Mouse (Mus musculus): ENCODE measurements around the gene Grik5. TPM values are rescaled to one million over a fixed set of nuclear protein-coding genes. Genes with fewer than 3 reads are reported as not detected.
"Not testable (repeated sequence)": the region's sequence is repeated elsewhere in the genome, so short reads cannot be mapped to it uniquely, and the experiment has no call there.

The Grik5 gene
- polyA plus RNA-seq, 1 experiment, result 31.5 TPM

DNA sequence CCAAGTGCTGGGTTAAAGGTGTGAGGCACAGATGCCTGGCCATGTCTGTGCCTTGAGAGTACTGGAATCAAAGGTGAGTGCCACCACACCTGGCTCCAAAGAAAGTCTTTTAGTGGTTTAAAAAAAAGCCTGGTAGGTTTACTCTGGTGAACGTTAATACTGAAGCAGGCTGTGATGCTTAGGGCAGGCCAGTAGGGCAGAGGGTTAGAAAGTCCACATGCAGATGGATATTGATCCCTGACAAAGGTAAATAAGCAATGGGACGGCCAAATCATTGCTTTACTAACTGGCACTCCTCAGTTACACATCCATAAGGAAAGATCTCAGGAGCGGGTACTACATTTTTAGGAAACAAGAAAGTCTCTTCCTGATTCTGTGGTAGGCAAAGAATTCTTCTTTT is 19.6 kb downstream of the Grik5 start:
- no peak overlapping the region for H3K9ac ChIP-seq (ENCODE audit: low read depth, poor library complexity, severe bottlenecking)

DNA sequence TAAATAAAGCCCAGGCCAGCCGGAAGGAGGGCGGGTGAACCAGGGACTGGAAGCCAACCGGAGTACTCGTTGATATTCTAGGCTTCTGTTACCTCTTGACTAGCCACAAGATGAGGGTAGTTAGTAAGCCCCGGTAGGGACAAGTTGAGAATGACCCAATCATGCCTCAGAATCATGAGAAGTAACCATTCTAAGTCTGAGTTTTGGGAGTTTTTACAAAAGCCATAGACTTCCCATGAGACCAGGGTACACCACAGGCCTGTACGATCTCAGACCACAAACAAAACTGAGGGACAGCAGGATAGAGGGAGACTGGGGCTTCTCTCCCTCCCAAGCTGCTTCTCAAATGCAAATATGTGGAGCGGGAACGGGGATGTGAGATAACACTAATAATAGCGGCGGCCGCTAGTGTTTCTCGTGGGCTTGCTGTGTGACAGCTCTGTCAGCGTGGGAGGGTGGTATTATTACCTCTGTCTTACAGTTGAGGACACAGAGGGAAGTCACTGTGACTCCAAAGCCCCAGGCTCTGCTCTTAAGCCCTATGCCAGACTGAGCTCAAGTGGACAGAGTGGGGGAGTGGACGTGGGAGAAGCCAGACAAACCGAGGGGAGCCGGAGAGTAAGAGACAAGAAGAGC is 22.7 kb downstream of the Grik5 start:
- H3K4me1 ChIP-seq (ENCODE audit: control insufficient read depth, insufficient read depth, low read length), result peaks cover 1% of the 10 kb centered on the region
- TF ChIP-seq POLR2A (IDR thresholded peaks at IDR 0.05; ENCODE audit: insufficient read depth, low read length) (no peak), CTCF (IDR thresholded peaks at IDR 0.05; ENCODE audit: low read depth, low read length) (no peak), EP300 (IDR thresholded peaks at IDR 0.05; ENCODE audit: insufficient read depth, low read depth, low read length) (no peak)
- no peaks in the 10 kb centered on the region for H3K9me3 ChIP-seq (replicated peaks; ENCODE audit: control insufficient read depth, insufficient read depth, low read length, poor library complexity, severe bottlenecking)
- no peak overlapping the region for H3K9ac ChIP-seq (ENCODE audit: low read depth, poor library complexity, severe bottlenecking)
- no peaks in the 10 kb centered on the region for H3K27me3 ChIP-seq (ENCODE audit: control insufficient read depth, insufficient read depth, low read length, poor library complexity, severe bottlenecking)
- H3K27ac ChIP-seq (ENCODE audit: insufficient read depth, low read length), result no peak overlapping the region
- no peaks in the 10 kb centered on the region for H3K36me3 ChIP-seq (ENCODE audit: control insufficient read depth, insufficient read depth, low read length, poor library complexity, severe bottlenecking)
- H3K4me3 ChIP-seq (ENCODE audit: low read depth, low read length), result no peak overlapping the region

More for the DNA sequence above, 19.6 kb downstream of the Grik5 start:
- Histone ChIP-seq H3K9me3 (replicated peaks; ENCODE audit: control insufficient read depth, insufficient read depth, low read length, poor library complexity, severe bottlenecking) (no peaks in the 10 kb centered on the region), H3K4me3 (ENCODE audit: low read depth, low read length) (no peak overlapping the region), H3K27me3 (ENCODE audit: control insufficient read depth, insufficient read depth, low read length, poor library complexity, severe bottlenecking) (no peaks in the 10 kb centered on the region), H3K4me1 (ENCODE audit: control insufficient read depth, insufficient read depth, low read length) (peaks cover 1% of the 10 kb centered on the region), H3K36me3 (ENCODE audit: control insufficient read depth, insufficient read depth, low read length, poor library complexity, severe bottlenecking) (no peaks in the 10 kb centered on the region), H3K27ac (ENCODE audit: insufficient read depth, low read length) (no peak overlapping the region)
- no peak for TF ChIP-seq CTCF (IDR thresholded peaks at IDR 0.05; ENCODE audit: low read depth, low read length)

DNA sequence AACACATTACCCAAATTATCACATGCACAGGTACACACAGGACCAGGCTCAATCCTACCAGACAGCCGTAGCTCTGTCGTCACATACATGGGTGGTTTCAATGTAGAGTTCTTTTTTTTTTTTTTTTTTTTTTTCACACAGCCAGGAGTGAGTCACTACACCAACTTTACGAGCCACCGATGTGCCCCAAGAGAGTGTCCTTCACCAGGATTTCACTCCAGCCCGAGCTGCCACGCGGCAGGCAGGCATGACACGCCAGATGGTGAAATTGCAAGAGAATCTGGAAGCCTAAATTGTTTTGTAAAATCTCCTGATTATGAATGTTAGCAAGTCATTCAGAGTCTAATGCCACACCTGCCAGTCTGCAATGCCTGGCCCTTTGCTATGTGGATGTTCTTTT is 24.8 kb downstream of the Grik5 start:
- Histone ChIP-seq H3K9ac (ENCODE audit: low read depth, poor library complexity, severe bottlenecking) (no peak overlapping the region), H3K4me1 (ENCODE audit: control insufficient read depth, insufficient read depth, low read length) (peaks cover 6% of the 10 kb centered on the region), H3K27me3 (ENCODE audit: control insufficient read depth, insufficient read depth, low read length, poor library complexity, severe bottlenecking) (no peaks in the 10 kb centered on the region), H3K4me3 (ENCODE audit: low read depth, low read length) (no peak overlapping the region), H3K9me3 (replicated peaks; ENCODE audit: control insufficient read depth, insufficient read depth, low read length, poor library complexity, severe bottlenecking) (no peaks in the 10 kb centered on the region), H3K27ac (ENCODE audit: insufficient read depth, low read length) (no peak overlapping the region), H3K36me3 (ENCODE audit: control insufficient read depth, insufficient read depth, low read length, poor library complexity, severe bottlenecking) (no peaks in the 10 kb centered on the region)
- TF ChIP-seq CTCF (IDR thresholded peaks at IDR 0.05; ENCODE audit: low read depth, low read length) (no peak), EP300 (IDR thresholded peaks at IDR 0.05; ENCODE audit: insufficient read depth, low read depth, low read length) (no peak), POLR2A (IDR thresholded peaks at IDR 0.05; ENCODE audit: insufficient read depth, low read length) (no peak)

DNA sequence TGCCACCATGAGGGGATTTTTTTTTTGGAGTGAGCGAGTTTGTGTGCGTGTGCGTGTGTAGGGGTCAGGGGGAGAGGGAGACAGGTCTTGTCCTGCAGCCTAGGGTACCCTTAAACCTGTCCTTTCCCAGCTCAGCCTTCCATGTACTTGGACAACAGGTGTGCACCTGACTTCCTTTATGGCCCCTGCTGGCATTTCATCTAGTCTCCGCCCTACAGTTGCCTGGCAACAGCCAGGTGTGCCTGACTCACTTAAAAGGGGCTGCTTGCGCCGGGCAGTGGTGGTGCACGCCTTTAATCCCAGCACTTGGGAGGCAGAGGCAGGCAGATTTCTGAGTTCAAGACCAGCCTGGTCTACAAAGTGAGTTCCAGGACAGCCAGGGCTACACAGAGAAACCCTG is 27.5 kb downstream of the Grik5 start:
- 0 out of 2 replicates have a peak, but pooled peaks have one; percentile 5 for TF ChIP-seq EP300 (IDR thresholded peaks at IDR 0.05; ENCODE audit: insufficient read depth, low read depth, low read length)
- H3K9ac ChIP-seq (ENCODE audit: low read depth, poor library complexity, severe bottlenecking); H3K9me3 ChIP-seq (replicated peaks; ENCODE audit: control insufficient read depth, insufficient read depth, low read length, poor library complexity, severe bottlenecking); H3K27ac ChIP-seq (ENCODE audit: insufficient read depth, low read length); H3K36me3 ChIP-seq (ENCODE audit: control insufficient read depth, insufficient read depth, low read length, poor library complexity, severe bottlenecking); H3K4me1 ChIP-seq (ENCODE audit: control insufficient read depth, insufficient read depth, low read length); H3K27me3 ChIP-seq (ENCODE audit: control insufficient read depth, insufficient read depth, low read length, poor library complexity, severe bottlenecking); H3K4me3 ChIP-seq (ENCODE audit: low read depth, low read length): not testable (repeated sequence)

DNA sequence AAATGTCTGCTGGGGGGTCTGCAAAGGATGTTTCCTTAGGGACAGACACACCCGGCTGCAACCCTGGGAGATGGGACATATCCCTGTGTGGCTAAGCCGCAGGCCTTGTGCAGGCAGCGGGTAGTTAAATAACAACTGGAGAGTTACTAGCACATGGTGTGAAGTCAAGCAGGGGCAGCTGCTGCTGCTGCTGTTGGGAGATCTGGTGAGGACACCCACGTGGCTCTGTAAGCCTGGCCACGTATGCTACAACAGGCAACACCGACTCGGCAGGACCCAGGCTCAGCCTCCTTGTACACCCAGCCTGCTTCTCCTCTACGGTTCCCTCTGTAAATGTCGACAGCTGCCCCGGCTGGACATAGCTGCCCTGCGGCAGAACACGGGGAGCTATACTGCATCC is 30.2 kb downstream of the Grik5 start:
- Histone ChIP-seq H3K27ac (ENCODE audit: insufficient read depth, low read length) (no peak overlapping the region), H3K9ac (ENCODE audit: low read depth, poor library complexity, severe bottlenecking) (no peak overlapping the region), H3K4me3 (ENCODE audit: low read depth, low read length) (no peak overlapping the region), H3K4me1 (ENCODE audit: control insufficient read depth, insufficient read depth, low read length) (peaks cover 4% of the 10 kb centered on the region), H3K9me3 (replicated peaks; ENCODE audit: control insufficient read depth, insufficient read depth, low read length, poor library complexity, severe bottlenecking) (no peaks in the 10 kb centered on the region), H3K27me3 (ENCODE audit: control insufficient read depth, insufficient read depth, low read length, poor library complexity, severe bottlenecking) (no peaks in the 10 kb centered on the region), H3K36me3 (ENCODE audit: control insufficient read depth, insufficient read depth, low read length, poor library complexity, severe bottlenecking) (no peaks in the 10 kb centered on the region)
- no peak for TF ChIP-seq CTCF (IDR thresholded peaks at IDR 0.05; ENCODE audit: low read depth, low read length)
- no peak for TF ChIP-seq EP300 (IDR thresholded peaks at IDR 0.05; ENCODE audit: insufficient read depth, low read depth, low read length)
- no peak for TF ChIP-seq POLR2A (IDR thresholded peaks at IDR 0.05; ENCODE audit: insufficient read depth, low read length)

DNA sequence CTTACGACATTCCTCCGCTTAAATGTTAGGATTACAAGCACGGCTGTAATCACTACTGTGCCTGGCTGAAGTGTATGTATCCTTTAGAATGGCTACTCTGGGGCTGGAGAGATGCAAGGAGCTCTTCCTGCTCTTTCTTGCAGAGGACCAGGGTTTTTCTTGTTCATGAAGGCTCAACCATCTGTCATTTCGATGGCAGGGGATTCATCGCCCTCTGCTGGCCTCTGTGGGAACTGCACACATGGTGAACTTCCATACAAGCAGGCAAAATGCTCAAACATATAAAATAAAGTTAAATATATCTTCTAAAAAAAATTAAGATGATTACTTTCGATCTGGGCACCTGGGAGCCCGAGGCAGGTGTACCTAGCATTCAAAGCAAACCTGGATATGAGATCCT is 36.2 kb downstream of the Grik5 start:
- H3K27me3 ChIP-seq (ENCODE audit: control insufficient read depth, insufficient read depth, low read length, poor library complexity, severe bottlenecking), result no peaks in the 10 kb centered on the region
- H3K9me3 ChIP-seq (replicated peaks; ENCODE audit: control insufficient read depth, insufficient read depth, low read length, poor library complexity, severe bottlenecking), result no peaks in the 10 kb centered on the region
- TF ChIP-seq POLR2A (IDR thresholded peaks at IDR 0.05; ENCODE audit: insufficient read depth, low read length) (no peak), CTCF (IDR thresholded peaks at IDR 0.05; ENCODE audit: low read depth, low read length) (peak; percentile 85)
- no peak overlapping the region for H3K27ac ChIP-seq (ENCODE audit: insufficient read depth, low read length)
- no peaks in the 10 kb centered on the region for H3K4me1 ChIP-seq (ENCODE audit: control insufficient read depth, insufficient read depth, low read length)
- no peak overlapping the region for H3K4me3 ChIP-seq (ENCODE audit: low read depth, low read length)
- H3K36me3 ChIP-seq (ENCODE audit: control insufficient read depth, insufficient read depth, low read length, poor library complexity, severe bottlenecking), result no peaks in the 10 kb centered on the region
- H3K9ac ChIP-seq (ENCODE audit: low read depth, poor library complexity, severe bottlenecking), result no peak overlapping the region
